Mouse (Mus musculus): ENCODE data around the gene Gm8947. TPM values are rescaled to one million over a fixed set of nuclear protein-coding genes. Genes with fewer than 3 reads are reported as not detected.
"Not testable (repeated sequence)": the region's sequence is repeated elsewhere in the genome, so short reads cannot be mapped to it uniquely, and the experiment has no call there.

The Gm8947 gene
- polyA plus RNA-seq, 1 experiment from 2014 or later: 0.18 TPM

DNA sequence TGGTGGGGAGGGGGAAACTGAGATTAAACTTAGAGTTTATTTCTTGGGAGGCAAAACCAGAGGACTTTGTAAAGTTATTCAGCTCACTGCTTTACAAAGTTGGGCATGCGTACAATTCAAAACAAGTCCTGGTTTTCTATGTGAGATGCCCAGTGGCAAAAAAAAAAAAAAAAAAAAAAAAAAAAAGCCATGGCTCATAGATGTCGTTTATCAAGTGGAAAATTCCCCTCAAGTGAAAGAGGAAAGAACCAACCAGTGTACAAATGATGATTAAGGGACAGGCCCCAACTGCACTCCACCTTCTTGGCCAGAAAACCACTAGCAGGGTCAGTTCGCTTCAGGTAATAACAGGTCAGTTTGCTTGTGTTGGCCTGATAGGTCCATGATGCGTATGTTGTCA is 3.7 kb upstream of the Gm8947 start:
- WGBS: 86% methylated on average over 4 of the region's 4 CpGs
- H3K4me1 ChIP-seq (replicated peaks): no peaks in the 10 kb centered on the region
- no peak for ATAC-seq
- no peaks in the 10 kb centered on the region for H3K36me3 ChIP-seq
- H3K9me3 ChIP-seq: no peaks in the 10 kb centered on the region
- no peak overlapping the region for H3K4me2 ChIP-seq (replicated peaks)
- H3K27me3 ChIP-seq (replicated peaks): no peaks in the 10 kb centered on the region
- no peak overlapping the region for H3K9ac ChIP-seq
- no peak overlapping the region for H3K4me3 ChIP-seq (replicated peaks)
- no peak overlapping the region for H3K27ac ChIP-seq

- H3K27ac ChIP-seq; ATAC-seq; H3K4me2 ChIP-seq (replicated peaks); H3K4me3 ChIP-seq (replicated peaks); H3K36me3 ChIP-seq; H3K27me3 ChIP-seq (replicated peaks); H3K4me1 ChIP-seq (replicated peaks); H3K9ac ChIP-seq; H3K9me3 ChIP-seq: not testable (repeated sequence)
- 93% methylated on average over 15 of the region's 15 CpGs for WGBS
These were observed 563 bp downstream of the Gm8947 start for GRCm38 (mm10) chr1:151192739-151193138.

DNA sequence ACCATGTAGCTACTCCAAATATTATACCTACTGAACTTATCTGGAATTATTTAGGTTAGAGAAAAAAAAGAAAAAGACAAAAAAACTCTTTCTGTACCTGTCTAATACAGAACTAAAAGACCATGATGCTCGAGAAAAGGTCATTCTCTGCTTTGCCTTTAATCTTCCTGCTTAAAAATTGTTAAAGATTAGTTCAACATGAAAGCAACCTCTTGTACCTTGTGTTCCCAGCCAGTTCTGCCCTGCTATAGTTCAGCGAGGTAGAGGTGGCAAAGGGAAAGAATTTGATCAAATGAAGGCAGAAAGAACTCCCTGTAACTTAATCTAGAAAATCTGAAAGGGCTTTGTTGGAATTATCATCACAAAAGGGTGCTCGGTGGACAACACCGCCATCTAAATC is 3.8 kb downstream of the Gm8947 start:
- ATAC-seq: not testable (repeated sequence)

GRCm38 (mm10) chr1:151196690-151197089 is 4.5 kb downstream of the Gm8947 start:
- not testable (repeated sequence) for ATAC-seq; H3K4me3 ChIP-seq (replicated peaks); H3K9me3 ChIP-seq; H3K27ac ChIP-seq; H3K9ac ChIP-seq; H3K4me2 ChIP-seq (replicated peaks); H3K27me3 ChIP-seq (replicated peaks); H3K36me3 ChIP-seq; H3K4me1 ChIP-seq (replicated peaks)
- 78% methylated on average over 3 of the region's 3 CpGs for WGBS

More for the DNA sequence above, 3.8 kb downstream of the Gm8947 start:
- H3K4me3 ChIP-seq (replicated peaks); H3K9me3 ChIP-seq; H3K9ac ChIP-seq; H3K27me3 ChIP-seq (replicated peaks); H3K4me2 ChIP-seq (replicated peaks); H3K36me3 ChIP-seq; H3K4me1 ChIP-seq (replicated peaks); H3K27ac ChIP-seq: not testable (repeated sequence)
- 79% methylated on average over 4 of the region's 4 CpGs for WGBS

- not testable (repeated sequence) for H3K9me3 ChIP-seq; H3K4me2 ChIP-seq (replicated peaks); H3K27ac ChIP-seq; H3K4me1 ChIP-seq (replicated peaks); ATAC-seq; H3K4me3 ChIP-seq (replicated peaks); H3K36me3 ChIP-seq; H3K27me3 ChIP-seq (replicated peaks); H3K9ac ChIP-seq
- 71% methylated on average over 2 of the region's 4 CpGs for WGBS
These were observed 5.9 kb downstream of the Gm8947 start, which contains the start of gene Gm47995 for GRCm38 (mm10) chr1:151198120-151198519. Gm47995 (plus strand) TSS chr1:151198448.

DNA sequence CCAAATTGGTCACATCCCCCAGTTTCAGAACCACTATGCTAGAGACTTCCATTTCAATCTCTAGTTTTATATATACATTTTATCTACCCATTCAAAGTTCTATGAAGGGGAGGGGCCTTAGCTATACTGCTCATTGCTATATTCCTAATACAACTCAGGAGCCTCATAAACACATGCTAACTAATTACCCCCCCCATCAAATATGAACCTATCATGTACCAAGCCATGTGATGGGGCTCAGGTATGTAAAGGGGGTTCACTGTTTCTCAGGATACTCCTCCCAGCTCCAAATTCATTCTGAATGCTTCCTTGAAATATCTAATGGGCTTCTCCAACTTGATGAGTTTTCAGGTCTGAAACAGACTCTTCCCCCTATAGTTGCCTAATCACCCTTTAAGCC is 8.4 kb downstream of the Gm8947 start:
- H3K27me3 ChIP-seq (replicated peaks); H3K9me3 ChIP-seq; ATAC-seq; H3K4me1 ChIP-seq (replicated peaks); H3K4me3 ChIP-seq (replicated peaks); H3K9ac ChIP-seq; H3K36me3 ChIP-seq; H3K4me2 ChIP-seq (replicated peaks); H3K27ac ChIP-seq: not testable (repeated sequence)

GRCm38 (mm10) chr1:151202771-151203170 is 10.6 kb downstream of the Gm8947 start:
- H3K4me3 ChIP-seq (replicated peaks); H3K4me1 ChIP-seq (replicated peaks); H3K9ac ChIP-seq; H3K4me2 ChIP-seq (replicated peaks); H3K36me3 ChIP-seq; ATAC-seq; H3K9me3 ChIP-seq; H3K27me3 ChIP-seq (replicated peaks); H3K27ac ChIP-seq: not testable (repeated sequence)
- 76% methylated on average over 4 of the region's 5 CpGs for WGBS

DNA sequence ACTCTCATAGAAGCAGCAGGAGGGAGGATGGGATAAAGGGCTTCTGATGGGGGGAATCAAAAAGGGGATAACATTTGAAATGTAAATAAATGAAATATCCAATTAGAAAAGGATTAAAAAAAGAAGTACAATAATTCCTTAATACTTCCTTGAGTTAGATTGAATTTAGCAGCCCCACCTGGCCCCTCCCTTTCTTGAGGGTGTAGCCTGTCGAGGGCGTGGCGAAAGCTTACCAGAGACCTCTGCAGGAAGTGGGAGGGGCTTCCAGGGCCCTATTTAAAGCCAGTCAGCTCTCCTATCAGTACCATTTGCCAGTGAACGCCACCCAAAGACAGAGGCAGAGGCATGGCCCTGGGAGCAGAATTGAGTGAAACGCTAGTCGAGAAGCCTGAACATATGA is 11.6 kb downstream of the Gm8947 start, which contains the start of gene 3110040M04Rik:
Gene 3110040M04Rik (plus strand): TSS at position 304 of the 400 bp plus-strand sequence.
- not testable (repeated sequence) for H3K27me3 ChIP-seq (replicated peaks); H3K4me3 ChIP-seq (replicated peaks); H3K27ac ChIP-seq; H3K4me1 ChIP-seq (replicated peaks); H3K4me2 ChIP-seq (replicated peaks); H3K9me3 ChIP-seq; H3K9ac ChIP-seq; ATAC-seq; H3K36me3 ChIP-seq
- no CpG with 5 or more reads among the region's 6 CpGs for WGBS

- ATAC-seq: 0 out of 2 replicates have a peak, but pooled peaks have one; percentile 41
- not testable (repeated sequence) for H3K9me3 ChIP-seq; H3K4me3 ChIP-seq (replicated peaks); H3K9ac ChIP-seq; H3K4me1 ChIP-seq (replicated peaks); H3K27me3 ChIP-seq (replicated peaks); H3K27ac ChIP-seq; H3K36me3 ChIP-seq; H3K4me2 ChIP-seq (replicated peaks)
- WGBS: 73% methylated on average over 4 of the region's 5 CpGs
These were observed 16.3 kb downstream of the Gm8947 start for GRCm38 (mm10) chr1:151208493-151208892.

- not testable (repeated sequence) for H3K9me3 ChIP-seq; H3K9ac ChIP-seq; H3K4me1 ChIP-seq (replicated peaks); H3K27ac ChIP-seq; H3K27me3 ChIP-seq (replicated peaks); H3K4me2 ChIP-seq (replicated peaks); H3K36me3 ChIP-seq; ATAC-seq; H3K4me3 ChIP-seq (replicated peaks)
These were observed 16.8 kb downstream of the Gm8947 start for GRCm38 (mm10) chr1:151208944-151209343.

DNA sequence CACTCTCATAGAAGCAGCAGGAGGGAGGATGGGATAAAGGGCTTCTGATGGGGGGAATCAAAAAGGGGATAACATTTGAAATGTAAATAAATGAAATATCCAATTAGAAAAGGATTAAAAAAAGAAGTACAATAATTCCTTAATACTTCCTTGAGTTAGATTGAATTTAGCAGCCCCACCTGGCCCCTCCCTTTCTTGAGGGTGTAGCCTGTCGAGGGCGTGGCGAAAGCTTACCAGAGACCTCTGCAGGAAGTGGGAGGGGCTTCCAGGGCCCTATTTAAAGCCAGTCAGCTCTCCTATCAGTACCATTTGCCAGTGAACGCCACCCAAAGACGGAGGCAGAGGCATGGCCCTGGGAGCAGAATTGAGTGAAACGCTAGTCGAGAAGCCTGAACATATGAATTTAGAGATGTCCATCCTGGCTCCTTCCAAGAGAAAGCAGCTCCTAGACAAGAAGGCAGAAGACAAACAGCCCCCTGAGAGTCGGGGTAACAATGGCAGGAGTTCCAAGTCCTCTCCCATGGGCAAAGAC is 17.7 kb downstream of the Gm8947 start, which contains the start of gene Gm47996:
Gene Gm47996 (plus strand): TSS at position 308 of the 532 bp plus-strand sequence.
- not testable (repeated sequence) for H3K4me1 ChIP-seq (replicated peaks); H3K9ac ChIP-seq; ATAC-seq; H3K27ac ChIP-seq; H3K4me3 ChIP-seq (replicated peaks); H3K27me3 ChIP-seq (replicated peaks); H3K36me3 ChIP-seq; H3K9me3 ChIP-seq; H3K4me2 ChIP-seq (replicated peaks)
- WGBS: 75% methylated on average over 5 of the region's 8 CpGs

GRCm38 (mm10) chr1:151211666-151212065 is 19.5 kb downstream of the Gm8947 start:
- not testable (repeated sequence) for H3K36me3 ChIP-seq, ATAC-seq

GRCm38 (mm10) chr1:151214862-151215261 is 22.7 kb downstream of the Gm8947 start:
- no peak overlapping the region for H3K9ac ChIP-seq
- H3K4me2 ChIP-seq (replicated peaks): no peak overlapping the region
- H3K4me3 ChIP-seq (replicated peaks): no peak overlapping the region
- H3K27ac ChIP-seq: no peak overlapping the region
- H3K9me3 ChIP-seq: no peaks in the 10 kb centered on the region
- H3K4me1 ChIP-seq (replicated peaks): 0 out of 2 replicates have a peak, but pooled peaks cover 4% of the 10 kb centered on the region
- no peaks in the 10 kb centered on the region for H3K36me3 ChIP-seq
- no peaks in the 10 kb centered on the region for H3K27me3 ChIP-seq (replicated peaks)
- WGBS: 76% methylated on average over 2 of the region's 2 CpGs
- ATAC-seq: no peak

More at GRCm38 (mm10) chr1:151211666-151212065, 19.5 kb downstream of the Gm8947 start:
- not testable (repeated sequence) for H3K9me3 ChIP-seq; H3K4me3 ChIP-seq (replicated peaks); H3K9ac ChIP-seq; H3K27ac ChIP-seq; H3K4me2 ChIP-seq (replicated peaks); H3K27me3 ChIP-seq (replicated peaks); H3K4me1 ChIP-seq (replicated peaks)
- 83% methylated on average over 5 of the region's 5 CpGs for WGBS
